Mouse (Mus musculus) ES-Bruce4 (cell line): ENCODE results near the gene Mcl1. TPM values are rescaled to one million over a fixed set of nuclear protein-coding genes. Genes with fewer than 3 reads are reported as not detected.

Source experiments
- H3K27ac ChIP-seq: 2 replicates; pipeline ENCODE4 v1.5.1; 2012; ENCODE audit warnings: low read length, inconsistent platforms; ENCODE audit not compliant: insufficient read depth
- H3K27me3 ChIP-seq: 2 replicates; pipeline ENCODE4 v1.6.1; 2012; ENCODE audit warnings: mild to moderate bottlenecking, low read length, inconsistent platforms; ENCODE audit not compliant: control insufficient read depth, poor library complexity, insufficient read depth, severe bottlenecking
- H3K36me3 ChIP-seq: 2 replicates; pipeline ENCODE4 v1.6.1; 2012; ENCODE audit warnings: inconsistent platforms, mild to moderate bottlenecking, low read length, moderate library complexity; ENCODE audit not compliant: control insufficient read depth, poor library complexity, insufficient read depth, severe bottlenecking
- H3K4me1 ChIP-seq: one replicate; pipeline ENCODE4 v1.8.1; 2011; ENCODE audit warnings: low read length; ENCODE audit not compliant: control insufficient read depth, insufficient read depth
- H3K4me3 ChIP-seq: 2 replicates; pipeline ENCODE4 v1.5.1; 2011; ENCODE audit warnings: low read depth, mild to moderate bottlenecking, low read length
- H3K9ac ChIP-seq: 2 replicates; pipeline ENCODE4 v1.6.1; 2012; ENCODE audit warnings: low read depth, mild to moderate bottlenecking, inconsistent platforms; ENCODE audit not compliant: poor library complexity, severe bottlenecking
- H3K9me3 ChIP-seq: replicated peaks from 2 replicates; pipeline ENCODE4 v1.6.1; 2012; ENCODE audit warnings: mild to moderate bottlenecking, low read length, inconsistent platforms; ENCODE audit not compliant: control insufficient read depth, poor library complexity, insufficient read depth, severe bottlenecking
- CTCF ChIP-seq: IDR thresholded peaks from one replicate; pipeline ENCODE4 v1.8.1; 2011; ENCODE audit warnings: low read depth, low read length
- EP300 ChIP-seq: IDR thresholded peaks from 2 replicates; pipeline ENCODE4 v1.6.1; 2011; ENCODE audit warnings: low read depth, low read length; ENCODE audit not compliant: insufficient read depth
- POLR2A ChIP-seq: IDR thresholded peaks from one replicate; pipeline ENCODE4 v1.8.1; 2011; ENCODE audit warnings: low read length; ENCODE audit not compliant: insufficient read depth
- polyA plus RNA-seq: library from polyadenylated mRNA; stranded (reverse); fragments of >200 nt; gene quantifications from 2 replicates; pipeline ENCODE4 v1.2.4, GENCODE M21; 2011; ENCODE audit warnings: low read depth; ENCODE audit not compliant: missing spikeins, insufficient read depth, insufficient read length

Mcl1 gene
- polyA plus RNA-seq, 1 experiment: 264 TPM

- H3K4me1 ChIP-seq: no peaks in the 10 kb centered on the region
- no peak for TF ChIP-seq CTCF
- no peak for TF ChIP-seq EP300
- no peak for TF ChIP-seq POLR2A
- no peak overlapping the region for H3K27ac ChIP-seq
These were observed 35.5 kb downstream of the Mcl1 start for GRCm38 (mm10) chr3:95693821-95694807.

GRCm38 (mm10) chr3:95694808-95695703, 36.5 kb downstream of the Mcl1 start:
- Histone ChIP-seq H3K36me3 (no peaks in the 10 kb centered on the region), H3K9me3 (no peaks in the 10 kb centered on the region), H3K4me3 (no peak overlapping the region), H3K27ac (no peak overlapping the region), H3K27me3 (no peaks in the 10 kb centered on the region), H3K4me1 (peaks cover 4% of the 10 kb centered on the region), H3K9ac (no peak overlapping the region)
- no peak for TF ChIP-seq POLR2A

More at GRCm38 (mm10) chr3:95693821-95694807, 35.5 kb downstream of the Mcl1 start:
- Histone ChIP-seq H3K4me3 (no peak overlapping the region), H3K9ac (no peak overlapping the region), H3K27me3 (no peaks in the 10 kb centered on the region), H3K9me3 (no peaks in the 10 kb centered on the region), H3K36me3 (no peaks in the 10 kb centered on the region)

- H3K27me3 ChIP-seq: no peaks in the 10 kb centered on the region
- no peak overlapping the region for H3K27ac ChIP-seq
- H3K4me1 ChIP-seq: peaks cover 11% of the 10 kb centered on the region
- no peaks in the 10 kb centered on the region for H3K9me3 ChIP-seq
- no peak overlapping the region for H3K4me3 ChIP-seq
- TF ChIP-seq POLR2A: no peak
- no peak for TF ChIP-seq CTCF
- H3K36me3 ChIP-seq: no peaks in the 10 kb centered on the region
- H3K9ac ChIP-seq: no peak overlapping the region
These were observed 37.2 kb downstream of the Mcl1 start for GRCm38 (mm10) chr3:95695796-95696195.

GRCm38 (mm10) chr3:95696360-95696759, 37.8 kb downstream of the Mcl1 start:
- H3K4me3 ChIP-seq: no peak overlapping the region
- TF ChIP-seq EP300: no peak
- no peak for TF ChIP-seq POLR2A
- no peak for TF ChIP-seq CTCF
- H3K9me3 ChIP-seq: no peaks in the 10 kb centered on the region
- no peaks in the 10 kb centered on the region for H3K36me3 ChIP-seq
- H3K27me3 ChIP-seq: no peaks in the 10 kb centered on the region
- peaks cover 11% of the 10 kb centered on the region for H3K4me1 ChIP-seq
- H3K9ac ChIP-seq: no peak overlapping the region
- no peak overlapping the region for H3K27ac ChIP-seq

GRCm38 (mm10) chr3:95698286-95698685, 39.7 kb downstream of the Mcl1 start:
- H3K27ac ChIP-seq: no peak overlapping the region
- H3K9me3 ChIP-seq: no peaks in the 10 kb centered on the region
- no peak for TF ChIP-seq CTCF
- TF ChIP-seq POLR2A: no peak
- TF ChIP-seq EP300: no peak
- peaks cover 12% of the 10 kb centered on the region for H3K4me1 ChIP-seq
- H3K36me3 ChIP-seq: no peaks in the 10 kb centered on the region
- H3K9ac ChIP-seq: no peak overlapping the region
- H3K27me3 ChIP-seq: no peaks in the 10 kb centered on the region
- no peak overlapping the region for H3K4me3 ChIP-seq
